Mouse (Mus musculus): Measurements from ENCODE around the gene Zfp280d. TPM values are rescaled to one million over a fixed set of nuclear protein-coding genes. Genes with fewer than 3 reads are reported as not detected.

Zfp280d gene
- polyA plus RNA-seq, 1 experiment from 2014 or later: 25.3 TPM

GRCm38 (mm10) chr9:72388934-72389333, 114.3 kb downstream of the Zfp280d start:
- H3K9ac ChIP-seq (ENCODE audit: low read depth, low read length): no peak overlapping the region
- H3K27me3 ChIP-seq (ENCODE audit: insufficient read depth, low read length): no peaks in the 10 kb centered on the region
- H3K4me1 ChIP-seq (replicated peaks; ENCODE audit: insufficient read depth, low read length): no peaks in the 10 kb centered on the region
- no peak overlapping the region for H3K27ac ChIP-seq
- no peak for TF ChIP-seq CTCF (IDR thresholded peaks at IDR 0.05; ENCODE audit: low read depth)
- no peak for ATAC-seq (replicated peaks; ENCODE audit: low FRiP score, low read depth)
- H3K4me3 ChIP-seq (replicated peaks; ENCODE audit: low read depth, low read length): no peak overlapping the region
- 85% methylated on average over 4 of the region's 4 CpGs for WGBS
- no peaks in the 10 kb centered on the region for H3K36me3 ChIP-seq (ENCODE audit: insufficient read depth, low read length)
- no peak for DNase-seq (ENCODE audit: low spot score)
- H3K9me3 ChIP-seq (replicated peaks; ENCODE audit: low read length): no peaks in the 10 kb centered on the region
- H3K4me2 ChIP-seq (ENCODE audit: low read length): no peak overlapping the region

GRCm38 (mm10) chr9:72389431-72390002, 114.9 kb downstream of the Zfp280d start:
- Histone ChIP-seq H3K27me3 (ENCODE audit: insufficient read depth, low read length) (no peaks in the 10 kb centered on the region), H3K4me3 (replicated peaks; ENCODE audit: low read depth, low read length) (no peak overlapping the region), H3K9ac (ENCODE audit: low read depth, low read length) (no peak overlapping the region), H3K4me2 (ENCODE audit: low read length) (no peak overlapping the region), H3K27ac (no peak overlapping the region), H3K9me3 (replicated peaks; ENCODE audit: low read length) (no peaks in the 10 kb centered on the region), H3K4me1 (replicated peaks; ENCODE audit: insufficient read depth, low read length) (no peaks in the 10 kb centered on the region), H3K36me3 (ENCODE audit: insufficient read depth, low read length) (no peaks in the 10 kb centered on the region)
- ATAC-seq (replicated peaks; ENCODE audit: low FRiP score, low read depth) (no peak), DNase-seq (ENCODE audit: low spot score) (peak; percentile 3)
- TF ChIP-seq CTCF (IDR thresholded peaks at IDR 0.05; ENCODE audit: low read depth): no peak
- WGBS: 68% methylated on average over 14 of the region's 14 CpGs

GRCm38 (mm10) chr9:72390321-72391077, 115.8 kb downstream of the Zfp280d start:
- H3K9ac ChIP-seq (ENCODE audit: low read depth, low read length): no peak overlapping the region
- H3K36me3 ChIP-seq (ENCODE audit: insufficient read depth, low read length): no peaks in the 10 kb centered on the region
- no peak for TF ChIP-seq CTCF (IDR thresholded peaks at IDR 0.05; ENCODE audit: low read depth)
- ATAC-seq (replicated peaks; ENCODE audit: low FRiP score, low read depth): no peak
- H3K27ac ChIP-seq: no peak overlapping the region
- 83% methylated on average over 12 of the region's 12 CpGs for WGBS
- no peak overlapping the region for H3K4me2 ChIP-seq (ENCODE audit: low read length)
- no peaks in the 10 kb centered on the region for H3K27me3 ChIP-seq (ENCODE audit: insufficient read depth, low read length)
- no peaks in the 10 kb centered on the region for H3K9me3 ChIP-seq (replicated peaks; ENCODE audit: low read length)
- no peak for DNase-seq (ENCODE audit: low spot score)
- H3K4me1 ChIP-seq (replicated peaks; ENCODE audit: insufficient read depth, low read length): no peaks in the 10 kb centered on the region
- no peak overlapping the region for H3K4me3 ChIP-seq (replicated peaks; ENCODE audit: low read depth, low read length)

GRCm38 (mm10) chr9:72392686-72393085, 118.0 kb downstream of the Zfp280d start:
- H3K9ac ChIP-seq (ENCODE audit: low read depth, low read length): no peak overlapping the region
- TF ChIP-seq CTCF (IDR thresholded peaks at IDR 0.05; ENCODE audit: low read depth): no peak
- H3K27me3 ChIP-seq (ENCODE audit: insufficient read depth, low read length): no peaks in the 10 kb centered on the region
- no peaks in the 10 kb centered on the region for H3K4me1 ChIP-seq (replicated peaks; ENCODE audit: insufficient read depth, low read length)
- H3K4me2 ChIP-seq (ENCODE audit: low read length): no peak overlapping the region
- H3K36me3 ChIP-seq (ENCODE audit: insufficient read depth, low read length): no peaks in the 10 kb centered on the region
- 68% methylated on average over 7 of the region's 7 CpGs for WGBS
- no peaks in the 10 kb centered on the region for H3K9me3 ChIP-seq (replicated peaks; ENCODE audit: low read length)
- H3K27ac ChIP-seq: no peak overlapping the region
- ATAC-seq (replicated peaks; ENCODE audit: low FRiP score, low read depth) (no peak), DNase-seq (ENCODE audit: low spot score) (no peak)
- no peak overlapping the region for H3K4me3 ChIP-seq (replicated peaks; ENCODE audit: low read depth, low read length)

- Histone ChIP-seq H3K27ac (no peak overlapping the region), H3K9ac (ENCODE audit: low read depth, low read length) (no peak overlapping the region), H3K36me3 (ENCODE audit: insufficient read depth, low read length) (no peaks in the 10 kb centered on the region), H3K4me3 (replicated peaks; ENCODE audit: low read depth, low read length) (no peak overlapping the region), H3K9me3 (replicated peaks; ENCODE audit: low read length) (no peaks in the 10 kb centered on the region), H3K4me2 (ENCODE audit: low read length) (no peak overlapping the region), H3K27me3 (ENCODE audit: insufficient read depth, low read length) (no peaks in the 10 kb centered on the region), H3K4me1 (replicated peaks; ENCODE audit: insufficient read depth, low read length) (no peaks in the 10 kb centered on the region)
- ATAC-seq (replicated peaks; ENCODE audit: low FRiP score, low read depth): no peak
- DNase-seq (ENCODE audit: low spot score): no peak
- 82% methylated on average over 15 of the region's 15 CpGs for WGBS
- no peak for TF ChIP-seq CTCF (IDR thresholded peaks at IDR 0.05; ENCODE audit: low read depth)
These were observed 118.6 kb downstream of the Zfp280d start for GRCm38 (mm10) chr9:72393238-72393637.

- H3K27me3 ChIP-seq (ENCODE audit: insufficient read depth, low read length): no peaks in the 10 kb centered on the region
- no peak overlapping the region for H3K9ac ChIP-seq (ENCODE audit: low read depth, low read length)
- H3K9me3 ChIP-seq (replicated peaks; ENCODE audit: low read length): no peaks in the 10 kb centered on the region
- no peak for TF ChIP-seq CTCF (IDR thresholded peaks at IDR 0.05; ENCODE audit: low read depth)
- H3K4me2 ChIP-seq (ENCODE audit: low read length): no peak overlapping the region
- H3K4me1 ChIP-seq (replicated peaks; ENCODE audit: insufficient read depth, low read length): no peaks in the 10 kb centered on the region
- no peak for ATAC-seq (replicated peaks; ENCODE audit: low FRiP score, low read depth)
- no peaks in the 10 kb centered on the region for H3K36me3 ChIP-seq (ENCODE audit: insufficient read depth, low read length)
- no peak overlapping the region for H3K4me3 ChIP-seq (replicated peaks; ENCODE audit: low read depth, low read length)
- no peak for DNase-seq (ENCODE audit: low spot score)
- 51% methylated on average over 8 of the region's 8 CpGs for WGBS
- H3K27ac ChIP-seq: no peak overlapping the region
These were observed 119.2 kb downstream of the Zfp280d start for GRCm38 (mm10) chr9:72393869-72394341.
